In genomic region chr17:86802351-86802985, GRCm38 (mm10) we compare ENCODE assay signal across 8 mouse cellular contexts. TPM values are rescaled to one million over a fixed set of nuclear protein-coding genes. Genes with fewer than 3 reads are reported as not detected.
DNase-seq lines count a peak whose midpoint lies in the region; ATAC-seq and TF ChIP-seq lines count a peak whose summit lies in the region.

No protein-coding gene starts in this region.

- H3K36me3 ChIP-seq in CH12.LX (replicated peaks in 1 of 2; ENCODE audit: control insufficient read depth in 1 of 2, insufficient read depth in 1 of 2, low read length in 1 of 2) = no peaks in the 10 kb centered on the region
- 0 out of 2 replicates have a peak, but pooled peaks cover 9% of the 10 kb centered on the region for H3K36me3 ChIP-seq in kidney, postnatal 0 days (ENCODE audit: insufficient read depth, low read length)
- H3K36me3 ChIP-seq in stomach, embryonic 16.5 days (ENCODE audit: control insufficient read depth, insufficient read depth, low read length) = no peaks in the 10 kb centered on the region

- DNase-seq in adrenal gland, adult 2 months = peak; percentile 59
- no peak for DNase-seq in adrenal gland, postnatal 4 days (ENCODE audit: low spot score in 2 of 2)
- no peak for DNase-seq in CH12.LX (ENCODE audit: extremely low read depth)
- peak; percentile 79 to 89 for DNase-seq in heart, adult 18-20 months
- peak; percentile 64 for DNase-seq in kidney, postnatal 0 days (ENCODE audit: low spot score)
- DNase-seq in urinary bladder, postnatal 14 days (ENCODE audit: low spot score) = no peak
- no peak for DNase-seq in right cerebral cortex, postnatal 14 days

- H3K4me2 ChIP-seq in CH12.LX (ENCODE audit: insufficient read depth, low read depth, poor library complexity, severe bottlenecking) = no peak overlapping the region
- no peak overlapping the region for H3K4me2 ChIP-seq in kidney, postnatal 0 days (ENCODE audit: low read length)
- H3K4me2 ChIP-seq in stomach, embryonic 16.5 days (ENCODE audit: low read depth, low read length) = no peak overlapping the region

- TF ChIP-seq CTCF in CH12.LX (conservative IDR thresholded peaks at IDR 0.05 in 1 of 2, IDR thresholded peaks at IDR 0.05 in 1 of 2; ENCODE audit: low read depth in 2 of 2, low read length in 2 of 2) = peak in 1 of 2 experiments; percentile 21; a peak in 1 of 4 replicates
- peak; percentile 56; the same call in 1 of the 2 replicates for TF ChIP-seq CTCF in kidney, postnatal 0 days (IDR thresholded peaks at IDR 0.05; ENCODE audit: low read depth)

- H3K9me3 ChIP-seq in CH12.LX (replicated peaks; ENCODE audit: low read length) = no peaks in the 10 kb centered on the region
- H3K9me3 ChIP-seq in kidney, postnatal 0 days (replicated peaks; ENCODE audit: low read length) = no peaks in the 10 kb centered on the region
- no peaks in the 10 kb centered on the region for H3K9me3 ChIP-seq in stomach, embryonic 16.5 days (replicated peaks; ENCODE audit: control insufficient read depth, low read length)

- in situ Hi-C loops in CH12.LX (cut with MboI; ENCODE audit: low pct_ligation_motif_present, low pct_unique_long_range_greater_than_20kb, low sequenced_read_pairs) = loop anchor here (25.0 kb wide), 1 partner anchor 290 kb away; the partner anchor contains the start of gene Gm10309

- no peak overlapping the region for H3K9ac ChIP-seq in CH12.LX (ENCODE audit: insufficient read depth, low read depth)
- H3K9ac ChIP-seq in kidney, postnatal 0 days (ENCODE audit: low read depth, low read length) = no peak overlapping the region
- no peak overlapping the region for H3K9ac ChIP-seq in stomach, embryonic 16.5 days (ENCODE audit: low read length)

- WGBS in kidney, postnatal 0 days = 54% methylated on average over 9 of the region's 9 CpGs
- WGBS in stomach, embryonic 16.5 days = 53% methylated on average over 9 of the region's 9 CpGs

- H3K4me3 ChIP-seq in CH12.LX (replicated peaks in 1 of 3; ENCODE audit: low read depth in 2 of 3, low read length in 2 of 3, poor library complexity in 1 of 3) = no peak overlapping the region
- no peak overlapping the region for H3K4me3 ChIP-seq in kidney, postnatal 0 days (replicated peaks; ENCODE audit: low read depth, low read length)
- H3K4me3 ChIP-seq in stomach, embryonic 16.5 days (replicated peaks; ENCODE audit: low read length) = no peak overlapping the region

- peak; percentile 20 for TF ChIP-seq RAD21 in CH12.LX (IDR thresholded peaks at IDR 0.05; ENCODE audit: low read depth, low read length)

- peaks cover 3 to 5% of the 10 kb centered on the region in 2 experiments; a peak in 1 of 4 replicates for H3K4me1 ChIP-seq in CH12.LX (ENCODE audit: control insufficient read depth in 1 of 2, insufficient read depth in 2 of 2)
- H3K4me1 ChIP-seq in kidney, postnatal 0 days (replicated peaks; ENCODE audit: insufficient read depth, low read length) = 0 out of 2 replicates have a peak, but pooled peaks cover 7% of the 10 kb centered on the region
- H3K4me1 ChIP-seq in stomach, embryonic 16.5 days (ENCODE audit: control insufficient read depth, insufficient read depth, low read length) = peaks cover 31% of the 10 kb centered on the region

- no peaks in the 10 kb centered on the region for H3K79me2 ChIP-seq in CH12.LX (replicated peaks; ENCODE audit: control insufficient read depth, extremely low read depth, insufficient read depth, poor library complexity, severe bottlenecking)

- H3K27ac ChIP-seq in CH12.LX (ENCODE audit: insufficient read depth, low read depth) = no peak overlapping the region
- H3K27ac ChIP-seq in kidney, postnatal 0 days = peak overlapping the region; percentile 62
- peak overlapping the region; percentile 68 for H3K27ac ChIP-seq in stomach, embryonic 16.5 days (ENCODE audit: low read length)

- dilution Hi-C loops in CH12.LX (cut with MboI; ENCODE audit: extremely low pct_ligation_motif_present, extremely low pct_unique_long_range_greater_than_20kb, low sequenced_read_pairs) = no loop called here

- TF ChIP-seq EP300 in CH12.LX (IDR thresholded peaks at IDR 0.05; ENCODE audit: low read length) = no peak

- no peak for ATAC-seq in kidney, postnatal 0 days (replicated peaks; ENCODE audit: low FRiP score, low read depth)
- no peak for ATAC-seq in stomach, embryonic 16.5 days (ENCODE audit: insufficient read depth, low FRiP score)

- no peak for TF ChIP-seq POLR2A in CH12.LX (IDR thresholded peaks at IDR 0.05; ENCODE audit: low read depth, low read length)

- peaks cover 2% of the 10 kb centered on the region for H3K27me3 ChIP-seq in CH12.LX (replicated peaks)
- no peaks in the 10 kb centered on the region for H3K27me3 ChIP-seq in kidney, postnatal 0 days (ENCODE audit: insufficient read depth, low read length)
- no peaks in the 10 kb centered on the region for H3K27me3 ChIP-seq in stomach, embryonic 16.5 days (ENCODE audit: control insufficient read depth, insufficient read depth, low read length)

TF ChIP-seq in CH12.LX, 34 proteins besides CTCF, POLR2A, EP300 and RAD21:
- TF ChIP-seq SMC3 (IDR thresholded peaks at IDR 0.05; ENCODE audit: low read depth, low read length) (peak; percentile 26; the same call in 1 of the 2 replicates), BHLHE40 (IDR thresholded peaks at IDR 0.05; ENCODE audit: low read depth, low read length) (no peak)
TF ChIP-seq in CH12.LX: peak in this region for 1.

RNA-seq across cellular contexts. Expression of gene Epas1, which starts 49.0 kb away (rescaled TPM):
- total RNA-seq in adrenal gland, adult 2 months (2021) = 100 to 1,000 TPM; 178 to 179 TPM
- 97.2 and 155 TPM in 2 replicates for polyA plus RNA-seq in adrenal gland, adult 2 months (2012; rRNA removed)
- 100 to 1,000 TPM; 129 to 150 TPM for total RNA-seq in adrenal gland, postnatal 4 days (2021)
- total RNA-seq in CH12.LX (2012; rRNA removed) (0.08 and 0.17 TPM in 2 replicates), CH12.LX (2014; rRNA removed) (0.07 and 0.11 TPM in 2 replicates)
- polyA plus RNA-seq in CH12.LX (2012; ENCODE audit: insufficient read length, low read depth) = 0.14 and 0.16 TPM in 2 replicates
- total RNA-seq in heart, adult 18-20 months (2021) = 100 to 1,000 TPM; 248 to 259 TPM
- polyA plus RNA-seq in kidney, postnatal 0 days (2015; fragmentation: Nextera tagmentation; extraction: Ambion mirVana) = 12.8 and 14.3 TPM in 2 replicates
- polyA plus RNA-seq in stomach, embryonic 16.5 days (2015; fragmentation: Nextera tagmentation; extraction: Ambion mirVana) = 5.3 and 5.8 TPM in 2 replicates

Comparison
In these comparisons a context has a peak if more than half of its experiments do, and no peak if none do; other contexts are left out.
1. DNase-seq: peak in adrenal gland, adult 2 months (single experiment), heart, adult 18-20 months (2 of 2) and kidney, postnatal 0 days (single experiment); none in adrenal gland, postnatal 4 days (0 of 2), CH12.LX (single experiment), urinary bladder, postnatal 14 days (single experiment) and right cerebral cortex, postnatal 14 days (single experiment).
2. RNA of gene Epas1, which starts 49.0 kb away (total RNA-seq): 248 to 259 TPM in heart, adult 18-20 months, 178 to 179 TPM in adrenal gland, adult 2 months and 129 to 150 TPM in adrenal gland, postnatal 4 days; 0.07 to 0.17 TPM in CH12.LX; every median in the first group is over 100 times any median in the second.